Mouse (Mus musculus) kidney, adult 11 months (tissue): ENCODE measurements at regions not wholly inside any gene's neighbourhood (a gene's known extent, or its start where the extent isn't known, plus 50 kb on each side); places are given as distances from the start of the nearest gene placed in this dataset.

Source experiments
- DNase-seq: peaks from one replicate; pipeline ENCODE4 v3.0.0; 2022

- DNase-seq, result peak; percentile 15
These were observed 192.9 kb upstream of the Usp24 start for GRCm38 (mm10) chr4:106123038-106123654.

- DNase-seq, result no peak
These were observed 188.8 kb upstream of the Usp24 start for GRCm38 (mm10) chr4:106127199-106127598.

GRCm38 (mm10) chr4:106127641-106128040 is 188.4 kb upstream of the Usp24 start:
- no peak for DNase-seq

DNA sequence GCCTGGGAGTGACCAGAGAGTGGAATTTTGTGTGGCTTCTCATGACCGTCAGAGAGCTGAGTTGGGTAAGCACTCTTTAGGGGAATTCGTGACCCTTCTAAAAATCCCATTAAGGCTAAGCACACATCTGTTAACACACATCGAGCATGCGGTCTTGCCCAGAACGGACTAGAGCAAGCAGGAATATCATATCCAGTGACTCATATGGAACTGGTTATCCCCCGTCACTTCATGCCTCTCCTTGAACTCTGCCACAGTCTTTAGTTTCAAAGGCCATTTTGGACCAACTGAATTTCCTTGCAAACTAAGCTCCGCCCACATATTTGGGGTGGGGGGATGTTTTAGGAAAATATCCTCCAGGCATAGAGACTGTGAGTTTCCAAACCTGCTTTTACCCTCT is 186.7 kb upstream of the Usp24 start:
- DNase-seq, result no peak

GRCm38 (mm10) chr4:106129803-106130202 is 186.2 kb upstream of the Usp24 start:
- DNase-seq, result no peak

DNA sequence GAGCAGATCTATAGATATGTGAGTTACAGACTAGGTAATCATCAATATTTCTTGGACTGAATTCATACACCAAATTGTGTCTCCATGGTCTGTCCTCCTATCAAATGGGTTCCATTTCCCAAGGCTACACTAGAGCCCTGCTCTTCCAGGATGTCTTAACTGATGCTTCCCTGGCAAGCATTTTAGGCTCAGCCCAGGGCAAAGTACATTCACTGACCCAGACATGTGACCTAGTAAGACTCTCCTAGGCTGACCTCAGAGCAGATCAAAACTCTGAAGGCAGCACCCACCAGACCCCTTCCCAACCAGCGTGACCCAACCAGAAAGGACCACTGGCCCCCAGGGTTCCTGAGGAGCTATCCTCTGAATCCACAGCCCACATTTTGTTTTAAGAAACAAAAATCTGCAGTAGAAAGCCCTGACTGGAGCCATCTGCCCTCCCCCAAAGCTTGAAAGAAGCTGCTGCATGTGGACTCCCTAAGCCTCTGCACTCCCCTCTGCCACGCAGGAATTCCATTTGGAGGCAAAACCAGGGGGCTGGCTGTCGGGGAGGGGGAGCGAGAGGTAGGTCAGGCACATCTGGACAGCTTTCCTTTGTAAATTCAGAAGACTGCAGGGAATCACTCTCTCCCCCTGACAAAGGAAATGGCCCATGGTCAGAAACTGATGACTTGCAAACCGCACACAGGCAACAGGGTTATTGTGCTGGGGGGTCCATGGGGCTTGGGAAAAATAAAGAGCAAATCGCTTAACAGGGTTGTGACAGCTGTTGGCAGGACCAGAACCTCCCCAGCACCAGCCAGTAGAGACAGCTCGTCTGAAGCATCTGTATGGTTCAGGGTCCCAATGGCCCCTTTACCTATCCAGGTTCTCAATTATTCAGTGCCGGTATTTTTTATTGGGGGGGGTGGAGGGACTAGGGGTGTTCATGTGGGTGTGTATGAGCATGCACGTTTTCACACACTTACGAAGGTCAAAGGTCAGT is 182.0 kb upstream of the Usp24 start:
- peak; percentile 61 for DNase-seq

GRCm38 (mm10) chr4:106142741-106143140 is 173.3 kb upstream of the Usp24 start:
- DNase-seq, result no peak

DNA sequence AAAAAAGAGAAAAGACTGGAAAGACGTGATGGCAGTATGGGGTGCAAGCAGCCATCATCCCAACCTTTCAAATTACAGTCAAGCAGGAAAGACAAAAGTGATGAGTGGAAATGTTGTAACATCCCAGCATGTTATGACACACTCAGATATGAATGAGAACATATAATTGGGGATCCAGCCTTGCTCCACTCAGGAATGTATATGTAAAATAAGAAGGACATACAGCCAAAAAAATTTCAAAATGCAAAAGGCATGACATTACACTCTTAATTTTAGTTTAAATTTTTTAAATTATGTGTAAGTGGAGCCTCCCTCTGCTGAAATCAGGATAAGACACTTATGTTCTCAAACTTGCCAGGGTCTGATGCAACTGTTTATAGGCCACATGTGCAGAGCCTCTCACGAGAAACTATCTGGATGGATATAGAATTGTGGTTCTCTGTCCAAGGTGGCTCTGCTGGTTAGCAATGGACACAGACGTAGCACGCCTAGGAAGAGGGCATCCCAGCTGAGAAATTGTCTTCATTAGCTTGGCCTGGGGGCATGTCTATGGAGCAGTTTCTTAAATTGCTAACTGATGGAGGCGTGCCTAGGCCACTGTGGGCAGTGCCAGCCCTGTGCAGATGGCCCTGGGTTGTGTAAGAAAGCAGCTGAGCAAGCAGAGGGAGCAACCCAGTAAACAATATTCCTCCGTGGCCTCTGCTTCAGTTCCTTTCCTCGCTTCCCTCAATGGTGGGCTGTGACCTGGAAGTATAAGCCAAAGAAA is 171.5 kb upstream of the Usp24 start:
- DNase-seq, result peak; percentile 23

- no peak for DNase-seq
These were observed 169.0 kb upstream of the Usp24 start for GRCm38 (mm10) chr4:106146919-106147460.

DNA sequence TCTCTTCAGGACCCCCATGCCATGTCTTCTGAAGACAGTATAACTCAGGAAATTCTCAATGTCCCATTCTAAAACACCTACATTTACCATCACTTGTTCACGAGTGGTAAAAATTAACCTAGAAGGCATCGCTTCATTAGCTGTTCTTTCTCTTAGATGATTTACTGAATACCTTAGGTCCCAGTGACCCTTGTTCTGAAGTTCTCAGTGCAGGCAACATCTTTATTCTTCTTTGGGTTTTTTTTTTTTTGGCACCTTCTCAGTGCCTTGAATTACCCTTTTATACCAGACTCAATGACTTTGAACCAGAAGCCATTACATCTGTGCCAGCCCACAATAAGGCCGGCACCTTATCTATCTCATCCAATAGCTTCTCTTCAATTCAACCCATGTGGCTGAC is 167.1 kb upstream of the Usp24 start:
- no peak for DNase-seq

GRCm38 (mm10) chr4:106149471-106150048 is 166.5 kb upstream of the Usp24 start:
- no peak for DNase-seq

DNA sequence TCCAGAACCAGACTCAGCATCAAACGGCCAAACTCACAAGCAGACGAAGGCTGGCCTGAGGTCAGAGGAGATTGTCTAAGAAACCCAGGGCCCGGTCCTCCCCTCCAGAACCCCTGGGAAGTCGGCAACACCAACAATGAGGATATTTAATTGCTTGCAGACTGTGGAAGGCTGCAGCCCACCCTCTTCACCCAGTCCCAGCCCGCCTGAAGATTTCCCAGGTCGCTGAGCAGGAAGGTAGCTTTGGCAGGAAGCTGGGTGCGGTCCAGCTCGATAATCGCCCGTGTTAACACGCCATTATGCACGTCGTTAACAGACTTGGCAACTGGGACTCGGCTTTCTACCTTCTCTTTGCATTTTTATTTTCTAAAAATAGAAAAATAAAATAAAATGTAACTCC is 165.2 kb upstream of the Usp24 start:
- no peak for DNase-seq

DNA sequence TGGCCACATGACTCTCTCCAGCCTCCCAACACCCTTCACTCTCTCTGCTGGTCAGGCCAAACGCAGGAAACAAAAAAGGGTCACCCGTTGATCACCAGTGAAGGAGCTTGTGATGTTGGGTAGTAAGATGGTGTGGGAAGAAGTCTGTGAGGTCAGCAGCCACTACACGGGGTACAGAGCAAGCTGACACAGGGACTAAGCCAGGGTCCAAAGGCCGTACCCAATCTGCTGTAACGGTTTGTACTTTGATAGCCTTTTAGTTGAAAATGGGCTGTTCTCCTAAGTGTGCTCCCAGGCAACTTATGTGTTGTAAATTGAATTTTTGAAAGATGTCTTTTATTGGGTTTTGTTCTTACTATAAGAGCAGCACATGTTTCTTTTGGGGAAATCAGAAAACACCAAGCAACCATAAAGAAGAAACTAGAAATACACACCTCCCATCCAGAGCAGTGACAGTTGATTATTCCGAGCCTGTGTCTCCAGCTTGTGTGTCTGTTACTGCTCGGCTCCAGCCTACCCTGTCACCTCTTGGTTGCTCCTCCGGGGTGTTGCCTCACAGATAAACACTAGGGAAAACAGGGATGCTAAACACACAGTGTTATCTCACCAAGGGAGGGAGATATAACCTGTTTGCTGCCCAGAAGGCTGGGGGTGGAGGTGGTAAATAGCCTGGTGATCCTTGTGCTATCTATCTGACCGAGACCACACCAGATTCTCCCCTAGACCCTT is 158.4 kb upstream of the Usp24 start:
- DNase-seq, result peak; percentile 62

GRCm38 (mm10) chr4:106161592-106161991 is 154.4 kb upstream of the Usp24 start:
- DNase-seq, result no peak

DNA sequence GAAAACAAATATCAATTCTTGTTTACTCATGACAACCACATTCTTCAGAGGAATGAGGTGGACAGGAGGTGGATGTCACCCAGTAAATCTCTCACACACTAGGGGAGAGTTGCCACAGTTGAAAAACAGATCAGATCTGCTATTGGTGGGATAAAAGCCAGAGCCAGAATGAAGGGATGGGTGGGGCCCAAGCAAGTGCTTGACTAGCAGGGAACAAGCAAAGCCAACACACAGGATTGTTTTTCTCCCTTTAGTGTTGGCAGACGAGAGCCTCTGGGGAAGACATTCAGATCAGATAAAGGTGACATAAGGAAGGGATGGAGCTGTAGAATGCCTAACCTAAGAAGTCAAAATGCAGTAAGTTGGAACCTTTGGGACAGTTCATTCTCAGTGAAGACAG is 153.5 kb upstream of the Usp24 start:
- no peak for DNase-seq

- DNase-seq, result no peak
These were observed 152.8 kb upstream of the Usp24 start for GRCm38 (mm10) chr4:106163220-106163619.

DNA sequence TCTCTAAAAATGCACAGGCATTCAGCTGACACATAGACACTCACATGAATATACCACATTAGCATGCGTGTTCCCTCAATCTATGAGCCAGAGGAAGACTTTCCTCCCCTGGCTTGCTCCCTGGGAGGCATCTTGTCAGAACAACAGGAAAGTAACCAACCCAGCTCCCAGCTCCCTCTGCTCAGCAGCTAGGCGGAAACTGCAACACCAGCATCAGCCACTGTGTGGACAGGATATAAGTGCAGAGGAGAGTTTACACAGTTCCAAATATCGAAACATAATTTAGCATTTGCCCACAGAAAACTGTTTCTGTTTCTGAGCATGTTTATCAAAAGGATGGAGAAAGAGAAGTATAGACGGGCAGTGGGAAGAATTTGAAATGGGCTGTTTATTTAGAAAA is 148.3 kb upstream of the Usp24 start:
- DNase-seq, result no peak

DNA sequence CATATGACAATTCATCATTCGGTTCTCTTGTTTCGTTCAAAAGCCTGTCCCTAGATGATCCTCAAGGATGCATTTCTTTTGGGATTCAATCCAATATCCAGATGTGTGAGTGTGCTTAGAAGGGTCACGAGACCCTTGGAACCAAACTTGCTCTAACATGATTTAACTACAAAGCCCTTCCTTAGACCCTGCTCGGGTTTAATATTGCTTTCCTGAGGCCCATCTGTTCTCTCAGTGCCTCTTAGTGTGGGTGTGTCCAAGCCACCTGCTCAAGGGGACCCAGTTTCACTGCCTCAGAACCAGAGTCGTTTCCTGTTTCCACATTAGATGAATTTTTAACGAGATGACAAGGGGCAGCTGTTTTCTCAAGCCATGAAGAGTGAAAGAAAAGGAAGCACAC is 147.3 kb upstream of the Usp24 start:
- no peak for DNase-seq

- DNase-seq, result no peak
These were observed 146.5 kb upstream of the Usp24 start for GRCm38 (mm10) chr4:106169466-106169865.

DNA sequence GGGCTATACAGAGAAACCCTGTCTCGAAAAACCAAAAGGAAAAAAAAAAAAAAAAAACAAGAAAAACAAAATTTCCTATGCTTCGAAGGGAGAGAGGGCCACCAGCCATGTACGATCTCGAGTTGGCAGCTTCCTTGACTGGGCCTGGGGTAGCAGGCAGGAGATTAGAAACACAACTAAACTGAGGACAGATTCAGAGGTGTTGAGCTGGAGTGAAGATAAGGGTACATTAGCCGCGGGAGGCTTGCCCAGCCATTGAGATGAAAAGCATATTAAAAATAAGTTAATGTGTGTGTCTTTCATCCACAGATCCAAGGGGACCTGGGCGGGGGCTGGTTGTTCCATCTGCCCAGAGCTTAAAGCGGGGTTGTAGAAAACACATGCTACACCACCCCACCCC is 145.3 kb upstream of the Usp24 start:
- no peak for DNase-seq

DNA sequence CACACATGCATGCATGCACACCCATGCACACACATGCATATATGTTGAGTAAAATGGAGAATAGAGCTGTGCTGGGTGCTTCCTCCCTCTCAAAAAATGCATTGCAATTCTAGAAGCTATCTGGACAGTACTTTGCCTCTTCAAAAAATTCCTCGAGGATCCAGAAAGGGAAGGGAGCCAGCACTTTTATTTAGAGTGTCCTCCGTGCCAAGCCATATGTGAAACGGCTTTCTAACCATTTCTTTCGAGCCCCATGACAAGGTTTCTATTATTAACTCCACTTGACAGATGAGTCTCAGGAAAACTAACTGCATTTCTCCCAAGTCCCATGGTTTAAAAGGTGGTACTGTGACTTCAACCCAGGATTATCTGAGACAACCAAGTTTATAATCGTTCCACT is 140.7 kb upstream of the Usp24 start:
- no peak for DNase-seq
